Mouse (Mus musculus): ENCODE measurements at regions not wholly inside any gene's neighbourhood (a gene's known extent, or its start where the extent isn't known, plus 50 kb on each side); places are given as distances from the start of the nearest gene placed in this dataset.
A peak's percentile ranks its signal among the peaks of the same experiment; 100 is the strongest.

DNA sequence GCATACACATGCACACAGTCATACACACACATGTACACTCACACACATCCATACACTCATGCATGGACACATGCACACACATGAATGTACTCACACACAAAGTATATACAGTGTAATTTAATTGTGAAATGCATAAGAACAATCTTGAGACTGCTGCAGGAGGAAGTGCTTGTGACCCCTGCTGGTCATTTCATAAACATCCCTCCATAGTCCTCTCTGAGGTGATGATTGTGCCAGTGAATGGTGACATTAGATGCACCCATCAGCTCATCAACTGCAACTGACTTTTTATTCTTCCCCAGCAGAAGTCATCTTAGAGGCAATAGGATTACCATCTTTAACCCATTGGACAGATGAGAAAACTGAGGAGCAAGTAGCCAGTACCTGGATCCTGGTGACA, 597.2 kb downstream of the Vrk1 start:
- H3K9me3 ChIP-seq, result no peaks in the 10 kb centered on the region
- no peaks in the 10 kb centered on the region for H3K27me3 ChIP-seq (replicated peaks; ENCODE audit: low read depth, poor library complexity, severe bottlenecking)
- no peak overlapping the region for H3K4me3 ChIP-seq
- H3K27ac ChIP-seq (replicated peaks), result no peak overlapping the region
- no peaks in the 10 kb centered on the region for H3K36me3 ChIP-seq (replicated peaks)
- H3K4me1 ChIP-seq, result no peaks in the 10 kb centered on the region
- no peak for DNase-seq (ENCODE audit: low spot score)

DNA sequence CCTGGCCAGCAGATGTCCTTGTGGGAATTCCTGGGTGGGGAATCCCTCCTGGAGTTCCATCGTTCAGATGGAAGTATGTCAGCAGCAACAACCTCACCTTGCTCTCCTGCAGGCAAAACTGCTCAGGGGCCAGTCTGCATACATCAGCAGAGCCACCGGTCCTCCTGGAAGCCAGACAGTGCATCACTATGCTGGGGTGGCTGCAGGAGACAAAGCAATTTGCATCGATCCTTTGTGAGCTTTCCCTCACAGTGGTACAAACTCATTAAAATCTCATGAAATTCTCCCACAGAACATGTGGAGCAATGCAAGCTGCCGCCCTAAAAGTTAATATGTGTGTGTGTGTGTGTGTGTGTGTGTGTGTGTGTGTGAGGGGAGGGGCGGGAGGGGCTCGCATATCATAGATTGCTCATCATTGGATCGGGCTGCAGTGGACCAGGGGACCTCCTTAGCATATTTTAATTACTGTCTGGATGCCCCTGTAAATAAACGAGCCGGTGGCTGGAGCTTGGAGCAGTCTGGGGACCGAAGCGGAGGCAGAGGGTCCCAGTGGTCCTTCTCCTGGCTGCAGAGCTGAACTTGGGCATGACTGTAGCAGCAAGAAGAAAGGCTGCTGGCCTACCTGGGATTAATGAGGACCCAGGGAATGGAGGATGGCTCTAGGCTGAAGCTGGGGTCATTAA, 597.8 kb downstream of the Vrk1 start:
- WGBS, result 74% methylated on average over 11 of the region's 11 CpGs
- no peak for DNase-seq (ENCODE audit: low spot score)
- Histone ChIP-seq H3K27me3 (replicated peaks; ENCODE audit: low read depth, poor library complexity, severe bottlenecking) (no peaks in the 10 kb centered on the region), H3K4me3 (no peak overlapping the region), H3K9me3 (no peaks in the 10 kb centered on the region), H3K36me3 (replicated peaks) (no peaks in the 10 kb centered on the region), H3K27ac (replicated peaks) (no peak overlapping the region), H3K4me1 (no peaks in the 10 kb centered on the region)

DNA sequence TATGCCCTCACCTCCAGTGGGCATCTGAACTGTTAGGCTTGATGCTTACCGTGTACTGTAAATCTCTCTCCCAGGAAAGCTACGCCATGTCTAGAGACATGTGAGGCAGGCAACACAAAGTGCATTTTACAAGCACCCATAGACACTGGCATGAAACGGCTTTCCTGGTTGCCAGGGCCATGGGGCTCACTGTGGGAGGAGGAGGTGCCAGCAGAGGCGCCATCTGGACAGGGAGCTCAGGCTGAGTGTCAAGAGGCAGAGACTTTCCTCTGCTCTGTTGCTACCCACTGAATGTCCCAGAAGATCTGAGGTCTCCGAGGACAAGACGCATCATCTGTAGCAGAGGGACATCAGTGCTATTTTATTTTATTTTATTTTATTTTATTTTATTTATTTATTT, 608.7 kb downstream of the Vrk1 start:
- Histone ChIP-seq H3K9me3 (no peaks in the 10 kb centered on the region), H3K4me1 (no peaks in the 10 kb centered on the region), H3K36me3 (replicated peaks) (no peaks in the 10 kb centered on the region), H3K27ac (replicated peaks) (no peak overlapping the region), H3K4me3 (no peak overlapping the region), H3K27me3 (replicated peaks; ENCODE audit: low read depth, poor library complexity, severe bottlenecking) (no peaks in the 10 kb centered on the region)
- WGBS, result 86% methylated on average over 6 of the region's 6 CpGs
- no peak for DNase-seq (ENCODE audit: low spot score)

DNA sequence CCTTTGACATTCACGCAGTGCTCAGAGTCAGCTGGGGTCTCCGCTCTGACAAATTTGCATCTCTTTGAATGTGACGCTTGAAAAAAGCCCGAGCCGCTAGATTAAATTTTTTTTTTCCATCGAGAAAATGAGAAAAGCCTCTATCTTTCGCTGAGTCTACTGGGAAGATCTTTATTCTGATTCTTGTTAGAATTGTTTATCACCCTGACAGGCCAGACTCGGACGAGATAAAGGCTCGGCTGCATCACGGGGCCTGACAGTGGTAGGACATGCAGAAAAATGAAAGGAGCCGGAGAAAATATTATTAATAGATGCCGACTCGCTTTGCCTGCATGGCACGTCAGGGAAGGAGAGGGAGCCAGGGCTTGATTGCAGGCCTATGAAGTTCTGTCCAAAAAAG, 616.8 kb downstream of the Vrk1 start:
- no peaks in the 10 kb centered on the region for H3K9me3 ChIP-seq
- H3K4me3 ChIP-seq, result no peak overlapping the region
- DNase-seq (ENCODE audit: low spot score), result no peak
- 80% methylated on average over 15 of the region's 15 CpGs for WGBS
- H3K36me3 ChIP-seq (replicated peaks), result no peaks in the 10 kb centered on the region
- no peaks in the 10 kb centered on the region for H3K27me3 ChIP-seq (replicated peaks; ENCODE audit: low read depth, poor library complexity, severe bottlenecking)
- no peak overlapping the region for H3K27ac ChIP-seq (replicated peaks)
- no peaks in the 10 kb centered on the region for H3K4me1 ChIP-seq

- no peak for DNase-seq (ENCODE audit: low spot score)
- Histone ChIP-seq H3K36me3 (replicated peaks) (no peaks in the 10 kb centered on the region), H3K9me3 (no peaks in the 10 kb centered on the region), H3K27me3 (replicated peaks; ENCODE audit: low read depth, poor library complexity, severe bottlenecking) (no peaks in the 10 kb centered on the region), H3K4me3 (no peak overlapping the region), H3K27ac (replicated peaks) (no peak overlapping the region), H3K4me1 (no peaks in the 10 kb centered on the region)
- 84% methylated on average over 7 of the region's 7 CpGs for WGBS
Measured at GRCm38 (mm10) chr12:106632566-106632965, 622.5 kb downstream of the Vrk1 start.

- DNase-seq (ENCODE audit: low spot score), result peak; percentile 86
- Histone ChIP-seq H3K36me3 (replicated peaks) (no peaks in the 10 kb centered on the region), H3K4me3 (no peak overlapping the region), H3K4me1 (no peaks in the 10 kb centered on the region), H3K9me3 (no peaks in the 10 kb centered on the region), H3K27ac (replicated peaks) (no peak overlapping the region), H3K27me3 (replicated peaks; ENCODE audit: low read depth, poor library complexity, severe bottlenecking) (no peaks in the 10 kb centered on the region)
- 7% methylated on average over 8 of the region's 8 CpGs for WGBS
Measured at GRCm38 (mm10) chr12:106633096-106633495, 623.1 kb downstream of the Vrk1 start.

- 25% methylated on average over 8 of the region's 8 CpGs for WGBS
- Histone ChIP-seq H3K4me3 (no peak overlapping the region), H3K36me3 (replicated peaks) (no peaks in the 10 kb centered on the region), H3K9me3 (no peaks in the 10 kb centered on the region), H3K27ac (replicated peaks) (0 out of 2 replicates have a peak overlapping the region, but pooled peaks have one; percentile 32), H3K27me3 (replicated peaks; ENCODE audit: low read depth, poor library complexity, severe bottlenecking) (0 out of 2 replicates have a peak, but pooled peaks cover 6% of the 10 kb centered on the region), H3K4me1 (peaks cover 9% of the 10 kb centered on the region)
- no peak for DNase-seq (ENCODE audit: low spot score)
Measured at GRCm38 (mm10) chr12:106658317-106658716, 648.3 kb downstream of the Vrk1 start.

GRCm38 (mm10) chr12:106673232-106673766, 663.3 kb downstream of the Vrk1 start:
- H3K4me1 ChIP-seq, result peaks cover 28% of the 10 kb centered on the region
- no peaks in the 10 kb centered on the region for H3K36me3 ChIP-seq (replicated peaks)
- 24% methylated on average over 13 of the region's 13 CpGs for WGBS
- no peak overlapping the region for H3K4me3 ChIP-seq
- H3K27ac ChIP-seq (replicated peaks), result no peak overlapping the region
- H3K27me3 ChIP-seq (replicated peaks; ENCODE audit: low read depth, poor library complexity, severe bottlenecking), result peaks cover 13% of the 10 kb centered on the region; the same call in 1 of the 2 replicates
- no peaks in the 10 kb centered on the region for H3K9me3 ChIP-seq
- DNase-seq (ENCODE audit: low spot score), result peak; percentile 38

GRCm38 (mm10) chr12:106674741-106675140, 664.7 kb downstream of the Vrk1 start:
- 88% methylated on average over 1 of the region's 1 CpGs for WGBS
- Histone ChIP-seq H3K36me3 (replicated peaks) (no peaks in the 10 kb centered on the region), H3K27me3 (replicated peaks; ENCODE audit: low read depth, poor library complexity, severe bottlenecking) (peaks cover 13% of the 10 kb centered on the region; the same call in 1 of the 2 replicates), H3K4me1 (peaks cover 28% of the 10 kb centered on the region), H3K9me3 (no peaks in the 10 kb centered on the region), H3K4me3 (no peak overlapping the region), H3K27ac (replicated peaks) (no peak overlapping the region)
- DNase-seq (ENCODE audit: low spot score), result no peak

GRCm38 (mm10) chr12:106676136-106676535, 666.1 kb downstream of the Vrk1 start:
- no peaks in the 10 kb centered on the region for H3K9me3 ChIP-seq
- no peak for DNase-seq (ENCODE audit: low spot score)
- H3K4me3 ChIP-seq, result no peak overlapping the region
- no peak overlapping the region for H3K27ac ChIP-seq (replicated peaks)
- H3K27me3 ChIP-seq (replicated peaks; ENCODE audit: low read depth, poor library complexity, severe bottlenecking), result peaks cover 13% of the 10 kb centered on the region; the same call in 1 of the 2 replicates
- 94% methylated on average over 3 of the region's 3 CpGs for WGBS
- H3K36me3 ChIP-seq (replicated peaks), result no peaks in the 10 kb centered on the region
- peaks cover 28% of the 10 kb centered on the region for H3K4me1 ChIP-seq

GRCm38 (mm10) chr12:106676566-106676965, 666.5 kb downstream of the Vrk1 start:
- peak; percentile 21 for DNase-seq (ENCODE audit: low spot score)
- Histone ChIP-seq H3K4me3 (no peak overlapping the region), H3K9me3 (no peaks in the 10 kb centered on the region), H3K4me1 (peaks cover 28% of the 10 kb centered on the region), H3K27me3 (replicated peaks; ENCODE audit: low read depth, poor library complexity, severe bottlenecking) (peaks cover 11% of the 10 kb centered on the region; the same call in 1 of the 2 replicates), H3K27ac (replicated peaks) (no peak overlapping the region; the same call in 1 of the 2 replicates), H3K36me3 (replicated peaks) (no peaks in the 10 kb centered on the region)
- 64% methylated on average over 7 of the region's 7 CpGs for WGBS

DNA sequence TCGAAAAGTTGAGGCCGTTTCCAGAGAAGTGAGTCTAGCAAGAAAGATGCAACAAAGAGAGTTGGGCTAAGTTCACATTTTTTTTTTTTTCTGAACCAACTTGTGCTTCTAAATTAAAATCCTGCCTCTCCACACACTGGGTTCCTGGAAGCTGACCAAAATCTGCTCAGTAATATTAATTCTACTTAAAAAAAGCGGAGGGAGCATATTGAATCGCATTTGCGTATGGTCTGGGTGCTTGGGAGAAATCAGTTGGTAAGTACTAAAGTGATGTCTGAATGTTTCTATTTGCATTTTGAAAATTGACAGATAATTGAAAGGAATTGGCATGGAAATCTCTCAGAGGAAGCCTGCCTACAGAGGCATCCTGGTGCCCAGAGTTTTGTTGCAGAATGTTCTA, 676.0 kb downstream of the Vrk1 start:
- H3K27ac ChIP-seq (replicated peaks), result no peak overlapping the region
- no peaks in the 10 kb centered on the region for H3K36me3 ChIP-seq (replicated peaks)
- no peak for DNase-seq (ENCODE audit: low spot score)
- H3K9me3 ChIP-seq, result no peaks in the 10 kb centered on the region
- 92% methylated on average over 5 of the region's 5 CpGs for WGBS
- no peak overlapping the region for H3K4me3 ChIP-seq
- H3K27me3 ChIP-seq (replicated peaks; ENCODE audit: low read depth, poor library complexity, severe bottlenecking), result peaks cover 12% of the 10 kb centered on the region; the same call in 1 of the 2 replicates
- H3K4me1 ChIP-seq, result peaks cover 19% of the 10 kb centered on the region; the same call in 1 of the 2 replicates

DNA sequence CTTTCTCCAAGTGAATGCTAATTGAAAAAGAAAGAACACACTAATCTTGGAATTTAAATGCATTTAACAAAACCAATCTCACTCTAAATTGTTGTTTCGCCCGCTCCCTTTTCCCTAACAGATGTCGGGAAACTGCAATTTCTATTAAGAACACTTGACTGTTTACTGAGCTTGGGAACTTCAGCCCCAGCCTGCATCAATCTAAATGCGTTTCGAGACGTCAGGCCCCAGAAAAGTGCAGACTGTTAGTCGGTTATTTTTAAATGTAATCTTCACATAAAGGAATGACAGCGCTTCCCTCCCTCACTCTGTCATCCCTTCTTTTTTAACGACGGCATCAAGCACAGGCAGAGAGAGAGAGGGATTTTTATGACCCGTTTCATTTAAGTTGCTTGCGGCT, 677.7 kb downstream of the Vrk1 start:
- Histone ChIP-seq H3K4me1 (peaks cover 19% of the 10 kb centered on the region; the same call in 1 of the 2 replicates), H3K36me3 (replicated peaks) (no peaks in the 10 kb centered on the region), H3K4me3 (no peak overlapping the region), H3K9me3 (no peaks in the 10 kb centered on the region), H3K27ac (replicated peaks) (no peak overlapping the region), H3K27me3 (replicated peaks; ENCODE audit: low read depth, poor library complexity, severe bottlenecking) (peaks cover 18% of the 10 kb centered on the region; the same call in 1 of the 2 replicates)
- no peak for DNase-seq (ENCODE audit: low spot score)
- 42% methylated on average over 12 of the region's 12 CpGs for WGBS

Measured in embryonic facial prominence, embryonic 10.5 days (tissue).